Mouse (Mus musculus): Measurements from ENCODE around the gene Smarca4.

Gene Smarca4

DNA sequence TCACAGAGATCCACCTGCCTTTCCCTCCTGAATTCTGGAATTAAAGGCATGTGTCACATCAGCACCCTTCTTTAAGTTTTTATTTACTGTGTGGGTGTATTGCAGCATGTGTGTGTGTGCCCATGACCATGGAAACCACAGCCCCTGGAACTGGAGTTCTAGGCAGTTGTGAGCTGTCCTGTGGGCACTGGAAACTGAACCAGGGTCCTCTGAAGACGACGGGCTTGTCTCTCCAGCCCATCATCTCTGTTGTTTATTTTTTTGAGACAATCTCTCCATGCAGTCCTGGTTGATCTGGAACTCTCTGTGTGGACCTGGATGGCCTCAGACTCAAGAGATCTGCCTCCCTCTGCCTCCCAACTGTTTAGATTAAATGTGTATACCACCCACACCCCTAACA is 101.0 kb downstream of the Smarca4 start:
- DNase-seq (ENCODE audit: low read depth, low spot score): no peak

DNA sequence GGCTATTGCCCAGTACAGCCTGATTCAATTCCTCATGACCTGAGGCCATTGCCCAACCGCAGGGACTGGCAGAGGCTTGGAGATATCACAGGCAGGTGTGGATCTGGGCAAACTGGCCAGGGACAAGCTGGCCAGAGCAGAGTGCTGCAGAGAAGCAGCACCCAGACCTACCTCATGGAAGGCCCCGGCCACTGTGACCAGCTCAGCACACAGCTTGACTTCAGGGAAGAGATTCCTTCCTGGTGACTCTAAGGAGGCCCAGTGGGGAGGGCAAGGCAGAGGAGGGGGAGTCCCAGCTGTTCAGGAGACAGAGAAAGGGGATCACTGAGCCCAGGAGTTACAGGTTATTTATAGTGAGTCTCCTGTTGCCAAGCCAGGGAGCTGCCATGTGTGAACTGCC is 105.1 kb downstream of the Smarca4 start:
- DNase-seq (ENCODE audit: low read depth, low spot score): no peak

DNA sequence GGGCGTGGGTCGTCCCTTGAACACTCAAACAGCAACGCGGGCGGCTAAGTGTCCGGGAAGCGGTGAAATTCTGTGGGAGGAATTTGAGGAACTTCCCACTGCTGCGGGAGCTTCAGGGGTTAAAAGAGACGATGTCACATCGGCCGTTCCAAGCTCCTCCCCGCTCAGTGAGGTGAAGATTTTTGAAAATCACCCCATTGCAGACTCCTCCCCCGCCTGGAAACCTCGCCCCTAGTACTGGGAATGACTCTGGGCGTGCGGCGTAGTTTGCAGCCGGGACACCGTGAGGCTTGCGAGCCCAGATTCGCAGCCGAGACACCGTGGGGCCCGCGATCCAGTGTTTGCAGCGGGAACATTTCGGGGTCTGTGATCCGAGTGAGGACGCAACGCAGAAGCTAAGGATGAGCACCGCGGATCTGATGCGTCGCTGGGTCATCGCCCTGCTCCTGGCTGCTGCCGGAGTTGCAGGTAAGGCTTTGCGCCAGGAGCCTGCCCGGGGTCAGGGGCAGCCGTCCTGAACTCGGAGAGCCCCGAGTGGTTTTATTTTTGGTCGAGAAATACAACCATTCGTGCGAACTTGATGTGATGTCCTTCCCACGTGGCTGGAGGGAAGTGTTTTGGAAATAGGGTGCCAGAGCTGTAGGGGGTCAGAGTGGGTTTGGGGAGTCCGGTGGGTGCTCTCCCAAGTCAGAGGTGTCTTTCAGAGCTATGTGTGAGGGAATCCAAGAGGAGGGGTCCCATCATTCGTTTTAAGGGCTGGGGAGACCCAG is 107.6 kb downstream of the Smarca4 start, which contains the start of gene Ldlr:
Gene Ldlr, plus strand, starts transcription at position 107 of the 770 bp plus-strand sequence.
- DNase-seq (ENCODE audit: low read depth, low spot score): peak; percentile 83

DNA sequence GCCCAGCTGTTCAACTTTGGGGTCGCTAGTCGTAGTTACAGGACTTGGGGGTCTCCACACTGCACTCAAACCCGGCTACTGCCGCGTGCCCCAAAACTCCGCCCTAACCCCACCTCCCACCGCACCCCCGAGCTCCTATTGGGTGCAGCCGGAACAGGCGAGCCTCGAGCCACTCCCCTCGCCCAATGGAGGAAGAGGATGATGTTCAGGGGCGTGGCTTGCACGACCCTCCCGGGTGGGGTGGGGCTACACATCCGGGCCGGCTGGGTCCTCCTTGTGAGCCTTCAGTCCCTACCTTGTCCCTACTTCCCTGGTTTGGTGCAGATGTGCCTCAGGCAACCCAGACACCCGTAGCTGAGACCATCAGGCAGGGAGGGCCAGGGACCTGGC is 108.2 kb downstream of the Smarca4 start:
- DNase-seq (ENCODE audit: low read depth, low spot score): peak; percentile 88

DNA sequence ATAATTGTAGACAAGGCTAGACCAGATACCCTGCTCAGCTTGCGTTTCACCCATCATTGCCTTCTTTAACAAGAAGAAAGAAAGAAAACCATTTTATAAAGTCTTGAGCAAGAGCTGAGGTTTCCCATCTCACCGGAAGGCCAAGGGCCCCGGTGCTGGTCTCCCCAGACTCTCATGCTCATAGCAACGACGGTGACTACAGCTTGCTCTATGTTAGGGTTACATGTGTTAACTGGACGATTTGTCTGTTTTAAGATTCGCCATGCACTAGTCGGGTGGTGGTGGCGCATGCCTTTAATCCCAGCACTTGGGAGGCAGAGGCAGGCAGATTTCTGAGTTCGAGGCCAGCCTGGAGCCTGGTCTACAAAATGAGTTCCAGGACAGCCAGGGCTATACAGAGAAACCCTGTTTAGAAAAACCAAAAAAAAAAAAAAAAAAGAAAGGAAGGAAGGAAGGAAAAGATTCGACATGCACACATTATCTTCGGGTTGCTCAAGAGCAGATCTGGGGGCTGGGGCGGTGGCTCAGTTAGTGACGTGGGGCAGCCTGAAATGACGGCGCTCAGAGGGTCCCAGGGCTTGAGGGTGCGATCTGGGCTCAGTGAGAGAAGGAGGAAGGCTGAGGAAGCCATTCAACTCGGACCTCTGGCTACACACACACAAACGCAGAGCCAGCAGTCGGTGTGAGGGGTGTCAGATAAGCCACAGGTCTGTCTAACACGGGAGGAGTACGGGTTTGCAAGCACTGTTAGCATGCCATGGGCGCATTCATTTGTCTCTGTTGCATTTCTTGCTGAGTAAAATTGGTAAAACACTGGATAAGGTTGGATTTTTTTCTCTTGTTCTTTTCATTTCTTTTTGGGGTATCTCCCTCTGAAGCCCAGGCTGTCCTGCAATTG is 109.5 kb downstream of the Smarca4 start:
- DNase-seq (ENCODE audit: low read depth, low spot score): no peak

DNA sequence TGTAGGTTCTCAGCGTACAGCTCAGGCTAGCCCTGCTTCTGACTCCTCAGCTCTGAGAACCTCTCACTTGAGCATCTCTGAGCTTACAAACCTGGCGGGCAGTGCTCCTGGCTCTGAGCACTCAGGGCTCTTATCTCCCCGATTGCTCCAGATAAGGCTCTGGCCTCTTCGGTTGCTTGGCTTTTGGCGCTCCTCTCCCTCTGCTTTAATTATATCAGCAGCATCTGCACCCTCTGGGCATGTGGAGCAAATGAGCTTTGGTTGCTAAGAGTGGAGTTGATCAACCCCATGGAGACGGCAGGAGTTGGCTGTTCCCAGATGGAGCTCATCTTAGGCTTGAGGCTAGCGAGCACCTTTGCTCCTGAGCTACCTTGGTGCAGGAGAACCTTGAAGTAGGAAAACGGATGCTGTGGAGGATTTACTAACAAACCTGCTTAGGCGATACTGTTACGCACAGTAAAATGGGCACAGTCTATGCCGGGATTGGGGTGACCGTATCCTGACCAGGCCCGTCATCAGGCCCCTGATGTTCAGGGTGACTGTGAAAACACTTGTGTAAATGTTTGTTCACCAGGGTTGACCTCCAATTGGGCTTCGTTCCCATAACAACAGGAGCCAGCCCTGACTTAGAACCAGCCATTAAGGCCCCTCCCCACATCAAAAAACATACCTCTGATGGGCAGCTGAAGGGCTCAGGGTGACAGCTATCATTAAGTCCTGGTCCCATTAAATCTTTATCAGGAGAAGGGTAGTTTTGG is 110.4 kb downstream of the Smarca4 start:
- DNase-seq (ENCODE audit: low read depth, low spot score): no peak

DNA sequence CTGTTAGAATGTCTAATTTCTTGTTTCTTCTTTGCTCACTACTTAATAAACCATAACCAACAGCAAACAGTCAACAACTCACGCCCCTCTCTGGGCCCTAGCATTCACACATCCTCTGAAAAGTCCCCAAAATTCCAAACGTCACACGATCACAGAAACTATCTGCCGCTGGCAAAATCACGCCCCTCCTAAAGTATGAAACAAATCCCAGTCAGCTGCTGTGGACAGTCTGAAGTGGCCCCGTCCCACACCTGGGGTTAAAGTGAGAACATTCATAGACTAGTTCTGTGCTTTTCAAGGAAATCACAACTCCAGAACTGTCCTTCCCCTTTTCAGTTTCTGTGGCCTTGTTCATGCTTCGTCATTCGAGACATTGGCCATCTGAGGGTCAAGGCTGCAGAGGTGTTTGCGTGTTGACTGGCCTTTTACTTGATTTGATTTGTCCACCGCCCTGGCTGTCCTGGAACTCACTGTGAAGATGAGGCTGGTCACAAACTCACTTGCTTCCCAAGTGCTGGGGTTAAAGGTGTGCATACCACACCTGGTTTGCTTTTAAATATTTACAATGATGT is 112.4 kb downstream of the Smarca4 start:
- DNase-seq (ENCODE audit: low read depth, low spot score): peak; percentile 20

DNA sequence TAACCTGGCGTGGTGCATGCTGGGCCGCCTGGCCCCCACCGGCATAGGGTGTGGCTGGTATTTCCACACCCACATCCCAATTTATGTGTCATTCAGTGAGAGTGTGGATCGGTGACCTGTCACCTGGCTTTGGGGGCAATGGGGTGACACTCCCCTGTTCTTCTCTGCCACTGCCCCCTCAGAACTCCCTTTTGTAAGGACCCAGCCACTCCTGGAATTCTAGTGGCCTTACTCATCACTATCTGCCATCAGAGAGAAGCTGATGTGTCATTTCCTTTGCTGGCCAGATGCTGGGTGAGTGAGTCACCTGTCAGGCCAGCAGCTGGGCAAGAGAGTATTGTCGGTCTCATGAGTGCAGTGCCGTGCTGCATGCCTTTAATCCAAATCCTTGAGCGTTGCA is 113.3 kb downstream of the Smarca4 start:
- no peak for DNase-seq (ENCODE audit: low read depth, low spot score)

DNA sequence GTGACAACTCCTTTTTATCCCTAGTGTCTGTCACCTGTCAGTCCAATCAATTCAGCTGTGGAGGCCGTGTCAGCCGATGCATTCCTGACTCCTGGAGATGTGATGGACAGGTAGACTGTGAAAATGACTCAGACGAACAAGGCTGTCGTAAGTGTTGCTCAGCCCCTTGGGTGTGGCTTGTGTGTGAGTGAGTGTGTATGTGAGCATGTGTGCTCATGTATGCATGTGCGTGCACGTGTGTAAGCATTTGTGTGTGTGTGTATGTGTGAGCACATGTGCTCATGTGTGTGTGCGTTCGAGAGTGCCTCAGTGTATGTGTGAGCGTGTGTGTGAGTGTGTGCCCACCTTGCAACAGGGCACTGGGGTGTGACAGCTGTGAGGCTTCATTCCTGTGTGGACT is 116.3 kb downstream of the Smarca4 start:
- no peak for DNase-seq (ENCODE audit: low read depth, low spot score)

DNA sequence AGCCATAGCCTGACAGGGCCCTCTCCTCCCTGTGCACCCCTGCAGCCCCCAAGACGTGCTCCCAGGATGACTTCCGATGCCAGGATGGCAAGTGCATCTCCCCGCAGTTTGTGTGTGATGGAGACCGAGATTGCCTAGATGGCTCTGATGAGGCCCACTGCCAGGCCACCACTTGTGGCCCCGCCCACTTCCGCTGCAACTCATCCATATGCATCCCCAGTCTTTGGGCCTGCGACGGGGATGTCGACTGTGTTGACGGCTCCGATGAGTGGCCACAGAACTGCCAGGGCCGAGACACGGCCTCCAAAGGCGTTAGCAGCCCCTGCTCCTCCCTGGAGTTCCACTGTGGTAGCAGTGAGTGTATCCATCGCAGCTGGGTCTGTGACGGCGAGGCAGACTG is 117.5 kb downstream of the Smarca4 start:
- no peak for DNase-seq (ENCODE audit: low read depth, low spot score)

DNA sequence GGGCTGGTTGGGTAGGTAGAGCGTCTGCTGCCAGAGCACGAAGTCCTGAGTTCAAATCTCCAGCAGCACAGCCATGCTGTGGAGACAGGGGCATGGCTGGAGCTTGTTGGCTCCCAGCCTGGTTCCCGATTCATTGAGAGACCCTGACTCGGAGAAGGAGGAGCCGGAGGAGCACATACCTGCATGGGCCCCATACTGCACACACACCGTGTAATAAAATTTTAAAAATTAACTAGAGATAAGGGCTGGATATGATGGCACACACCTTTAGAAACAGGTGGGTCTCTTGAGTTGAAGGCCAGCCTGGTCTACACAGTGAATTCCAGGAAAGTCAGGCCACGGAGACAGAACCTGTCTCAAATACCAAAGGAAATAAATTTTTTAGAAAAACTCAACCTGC is 118.0 kb downstream of the Smarca4 start:
- no peak for DNase-seq (ENCODE audit: low read depth, low spot score)

DNA sequence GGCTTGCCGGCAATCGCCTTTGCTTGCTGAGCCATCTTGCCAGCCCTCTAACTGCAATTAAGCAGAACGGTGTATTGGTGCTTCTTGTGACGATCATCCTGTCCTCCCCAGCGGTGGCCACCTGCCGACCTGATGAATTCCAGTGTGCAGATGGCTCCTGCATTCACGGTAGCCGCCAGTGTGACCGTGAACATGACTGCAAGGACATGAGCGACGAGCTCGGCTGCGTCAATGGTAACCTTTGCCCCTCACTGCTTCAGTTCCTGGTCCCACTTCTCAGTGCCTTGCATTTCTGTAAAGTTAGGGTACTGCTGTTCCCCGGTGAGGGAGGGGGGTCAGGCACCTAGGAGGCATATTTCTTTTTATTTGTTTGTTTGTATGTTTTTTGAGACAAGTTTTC is 119.2 kb downstream of the Smarca4 start:
- no peak for DNase-seq (ENCODE audit: low read depth, low spot score)

DNA sequence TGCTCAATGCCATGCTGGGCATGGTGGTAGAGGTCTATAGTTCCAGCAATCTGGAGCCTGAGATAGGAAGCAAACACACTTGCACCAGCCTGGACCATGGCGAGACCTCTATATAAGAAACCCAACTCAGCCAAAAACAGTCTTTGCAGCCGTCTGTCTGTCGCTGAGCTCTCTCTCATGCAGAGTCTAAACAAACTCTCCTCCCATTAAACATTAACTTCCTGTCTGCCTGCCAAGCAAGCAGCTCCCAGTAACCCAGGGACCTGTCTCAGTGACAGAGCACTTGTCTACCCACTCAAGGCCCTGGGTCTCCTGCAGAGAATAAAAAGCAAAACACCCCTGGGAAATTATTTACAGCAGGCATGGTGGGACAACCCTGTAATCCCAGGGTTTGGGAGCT is 120.6 kb downstream of the Smarca4 start:
- no peak for DNase-seq (ENCODE audit: low read depth, low spot score)

DNA sequence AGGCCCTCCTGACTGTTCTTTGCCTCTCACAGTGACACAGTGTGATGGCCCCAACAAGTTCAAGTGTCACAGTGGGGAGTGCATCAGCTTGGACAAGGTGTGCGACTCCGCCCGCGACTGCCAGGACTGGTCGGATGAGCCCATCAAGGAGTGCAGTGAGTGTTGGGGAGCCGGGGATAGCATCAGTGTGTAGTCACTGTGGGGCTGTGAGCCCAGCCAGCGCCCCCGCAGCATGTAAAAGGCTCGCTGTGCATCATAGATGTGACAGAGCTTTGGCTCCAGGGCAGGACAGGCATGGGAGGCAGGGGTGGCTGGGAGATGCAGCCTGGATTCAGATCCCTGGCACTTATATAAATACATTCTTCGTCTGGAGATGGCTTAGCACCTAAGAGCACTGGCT is 121.2 kb downstream of the Smarca4 start:
- DNase-seq (ENCODE audit: low read depth, low spot score): no peak

DNA sequence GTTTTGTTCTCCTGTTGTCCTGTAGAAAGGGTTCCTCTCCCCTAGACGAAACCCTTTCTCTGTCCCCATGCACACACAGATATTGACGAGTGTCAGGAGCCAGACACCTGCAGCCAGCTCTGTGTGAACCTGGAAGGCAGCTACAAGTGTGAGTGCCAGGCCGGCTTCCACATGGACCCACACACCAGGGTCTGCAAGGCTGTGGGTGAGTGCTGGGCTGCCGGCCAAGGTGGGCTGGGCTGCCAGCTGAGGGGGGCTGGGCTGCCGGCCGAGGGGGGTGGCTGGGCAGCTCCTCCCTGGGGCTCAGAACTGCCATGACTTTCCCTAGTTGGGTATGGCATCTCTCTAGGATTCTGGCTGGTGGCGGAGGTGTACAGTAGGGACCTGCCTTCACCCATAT is 122.8 kb downstream of the Smarca4 start:
- no peak for DNase-seq (ENCODE audit: low read depth, low spot score)

DNA sequence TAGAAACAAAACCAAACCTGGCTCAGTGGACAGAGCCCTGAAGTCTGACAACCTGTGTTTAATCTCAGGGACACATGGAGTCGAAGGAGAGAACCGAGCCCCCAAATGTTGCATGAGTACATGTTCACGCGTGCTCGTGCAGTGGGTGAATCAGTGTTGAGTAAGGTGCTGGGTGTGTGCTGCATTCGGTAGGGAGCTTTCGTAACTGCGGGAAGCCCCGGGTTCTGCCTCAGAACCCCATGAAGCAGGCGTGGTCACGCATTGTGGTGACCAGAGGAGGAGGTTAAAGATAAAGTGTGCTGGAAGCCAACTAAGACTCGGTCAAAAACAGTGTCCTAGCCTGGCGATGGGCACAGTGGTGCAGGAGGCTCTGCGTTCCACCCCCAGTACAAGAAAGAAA is 124.5 kb downstream of the Smarca4 start:
- no peak for DNase-seq (ENCODE audit: low read depth, low spot score)

DNA sequence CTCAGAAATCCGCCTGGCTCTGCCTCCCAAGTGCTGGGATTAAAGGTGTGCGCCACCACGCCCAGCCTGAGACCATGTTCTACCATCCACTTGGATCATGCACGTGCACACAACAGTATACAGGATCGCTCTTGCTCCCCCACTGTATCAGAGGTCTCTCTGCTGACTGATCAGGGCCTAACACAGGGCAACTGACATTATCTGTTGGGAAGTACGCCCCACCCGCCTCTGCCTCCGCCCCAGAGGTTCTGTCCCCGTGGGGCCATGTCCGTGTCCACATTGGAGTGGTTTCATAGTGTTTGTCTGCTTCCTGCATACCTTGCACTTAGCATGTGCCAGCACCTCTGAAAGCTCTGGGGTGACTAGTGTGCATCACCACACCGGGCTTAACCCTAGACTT is 125.5 kb downstream of the Smarca4 start:
- DNase-seq (ENCODE audit: low read depth, low spot score): no peak

DNA sequence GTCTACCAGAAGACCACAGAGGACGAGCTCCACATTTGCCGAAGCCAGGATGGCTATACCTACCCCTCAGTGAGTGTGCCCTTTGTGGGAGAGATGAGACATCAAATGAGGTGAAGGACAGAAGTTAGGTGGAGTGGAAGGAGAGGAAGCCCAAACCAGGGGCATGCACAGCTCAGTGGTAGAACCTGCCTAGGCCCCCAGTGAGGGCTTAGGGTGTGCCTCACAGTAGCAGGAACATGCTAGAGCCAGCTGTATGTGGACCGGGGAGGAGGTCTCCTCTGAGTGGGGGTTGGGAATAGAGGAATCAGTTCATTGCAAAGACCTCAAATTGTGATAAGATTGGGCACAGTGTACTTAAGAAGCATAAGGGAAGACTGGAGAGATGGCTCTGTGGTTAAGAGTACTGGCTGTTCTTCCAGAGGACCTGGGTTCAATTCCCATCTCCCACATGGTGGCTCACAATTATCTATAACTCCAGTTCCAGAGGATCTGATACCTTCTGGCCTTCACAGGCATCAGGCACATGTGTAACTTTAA is 131.3 kb downstream of the Smarca4 start:
- no peak for DNase-seq (ENCODE audit: low read depth, low spot score)

DNA sequence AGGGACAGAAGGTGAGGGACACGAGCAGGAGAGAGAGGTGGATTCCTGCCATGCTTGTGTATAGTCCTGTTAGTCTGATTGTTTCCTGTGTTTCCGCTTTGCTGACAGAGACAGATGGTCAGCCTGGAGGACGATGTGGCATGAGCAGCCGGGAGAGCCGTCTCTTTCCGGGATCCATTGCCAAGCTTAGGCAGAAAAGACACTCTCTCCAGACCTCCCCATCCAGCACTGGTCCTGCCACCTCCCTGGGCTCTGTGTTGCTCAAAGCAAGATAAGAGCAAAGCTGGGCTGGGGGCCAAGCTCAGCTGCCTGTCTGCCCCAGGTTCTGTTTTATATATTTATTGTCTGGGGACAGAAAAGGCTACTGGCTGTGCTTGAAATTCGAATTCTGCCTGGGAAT is 132.1 kb downstream of the Smarca4 start:
- DNase-seq (ENCODE audit: low read depth, low spot score): no peak

DNA sequence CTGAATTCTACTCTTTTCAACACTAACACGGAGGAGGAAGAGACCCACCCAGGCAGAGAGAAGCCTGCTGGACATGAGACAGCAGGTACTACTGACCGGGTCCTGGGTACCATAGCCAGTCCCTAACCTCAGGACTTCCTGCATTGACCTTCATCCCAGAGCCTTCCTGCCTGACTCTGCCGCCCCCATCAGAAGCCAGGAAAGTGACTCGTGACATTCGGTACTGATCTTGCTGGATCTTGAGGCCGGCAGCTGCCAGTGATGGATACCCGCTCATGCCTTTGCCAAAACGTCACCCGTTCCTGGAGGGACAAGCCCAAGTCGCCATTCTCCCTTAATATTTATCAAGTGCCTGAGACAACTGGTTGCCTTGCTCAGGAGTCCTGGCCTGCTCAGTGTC is 132.5 kb downstream of the Smarca4 start:
- DNase-seq (ENCODE audit: low read depth, low spot score): no peak

DNA sequence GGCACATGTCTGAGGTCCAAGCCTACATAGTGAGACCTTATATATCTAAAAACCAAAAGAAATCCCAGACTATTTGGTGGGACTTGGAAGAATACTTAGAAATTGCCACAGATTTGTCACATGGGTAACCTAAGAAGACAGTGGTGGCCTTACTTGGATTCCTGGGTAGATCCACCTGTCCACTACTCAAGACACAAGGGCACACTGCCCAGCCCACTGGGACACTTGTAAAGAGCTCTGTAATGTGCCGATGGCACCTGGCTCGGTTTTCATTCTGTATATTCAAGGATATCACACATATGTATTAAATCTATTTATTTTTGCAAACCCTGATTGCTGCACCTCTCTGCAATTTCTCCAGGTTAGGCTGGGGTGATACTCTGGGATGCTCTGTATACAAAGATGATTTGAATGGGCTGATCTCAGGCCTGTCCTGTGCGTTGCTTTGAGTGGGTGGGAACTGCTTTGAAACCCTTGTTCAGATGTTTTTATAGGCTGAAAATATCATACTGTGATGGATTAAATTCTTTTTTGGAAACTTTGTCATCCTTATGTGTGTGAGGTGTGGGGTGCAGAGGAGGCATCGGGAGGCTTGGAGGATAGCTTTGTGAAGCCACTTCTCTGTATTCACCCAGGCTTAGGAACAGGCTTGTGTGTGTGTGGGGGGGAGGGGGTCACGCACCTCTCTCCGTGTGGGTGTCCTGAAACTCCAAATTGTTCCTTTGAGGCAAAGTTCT is 133.6 kb downstream of the Smarca4 start:
- DNase-seq (ENCODE audit: low read depth, low spot score): no peak
